18 mouse cellular contexts compared by ENCODE assay signal in the genomic region with DNA sequence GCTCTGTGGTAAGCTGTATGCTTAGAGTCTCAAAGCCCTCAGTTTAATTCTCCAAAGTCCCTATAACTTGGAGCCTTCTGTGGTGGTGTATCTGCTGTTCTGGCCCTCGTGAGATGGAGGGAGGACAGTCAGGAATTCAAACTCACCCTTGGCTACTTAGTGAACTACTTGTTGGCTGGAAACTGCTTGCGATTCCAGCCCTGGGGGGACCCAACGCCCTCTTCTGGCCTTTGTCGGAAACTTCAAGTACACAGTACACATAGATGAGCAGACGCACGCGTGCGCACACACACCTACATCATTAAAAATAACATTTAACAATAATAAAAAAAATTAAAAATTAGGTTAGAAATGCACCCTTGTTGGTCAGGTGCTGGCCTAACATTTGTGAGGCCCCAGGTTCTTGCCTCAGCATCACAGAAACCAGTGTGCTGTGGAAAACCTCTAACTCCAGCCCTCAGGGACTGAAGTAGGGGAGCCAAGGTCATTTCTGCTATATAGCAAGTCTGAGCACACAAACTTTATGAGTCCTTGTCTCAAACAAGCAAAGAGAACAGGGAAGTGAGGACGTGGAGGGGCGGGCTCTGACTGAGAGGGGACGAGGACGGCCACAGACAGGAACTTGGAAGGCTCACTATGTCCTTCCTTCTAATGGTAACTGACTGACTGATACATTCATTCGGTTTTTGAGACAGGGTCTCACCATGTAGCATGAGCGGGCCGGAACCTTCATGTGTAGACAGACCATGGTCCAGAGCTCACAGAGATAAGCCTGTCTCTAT. TPM values are rescaled to one million over a fixed set of nuclear protein-coding genes. Genes with fewer than 3 reads are reported as not detected.
DNase-seq lines count a peak whose midpoint lies in the region; ATAC-seq and TF ChIP-seq lines count a peak whose summit lies in the region.
"Had no signal": no experiment of that assay in that cellular context is flagged by ENCODE, and none has a peak within 500 bp of the region (broad histone marks: within the 10 kb centered on the region; RNA-seq: fewer than 3 reads in every experiment).

No protein-coding gene starts in this region.

- no peak overlapping the region for H3K9ac ChIP-seq in liver, embryonic 13.5 days
- H3K9ac ChIP-seq in liver, embryonic 14.5 days (replicated peaks) = no peak overlapping the region
- H3K9ac ChIP-seq: heart, embryonic 13.5 days; hindbrain, embryonic 14.5 days; limb, embryonic 12.5 days had no signal

- H3K36me3 ChIP-seq in liver, embryonic 13.5 days = peaks cover 53% of the 10 kb centered on the region
- peaks cover 54% of the 10 kb centered on the region for H3K36me3 ChIP-seq in liver, embryonic 14.5 days (replicated peaks; ENCODE audit: control insufficient read depth, insufficient read depth, low read depth)
- peaks cover 14% of the 10 kb centered on the region for H3K36me3 ChIP-seq in small intestine, adult 2 months (ENCODE audit: control insufficient read depth, insufficient read depth, low read length)
- H3K36me3 ChIP-seq: heart, embryonic 13.5 days; limb, embryonic 12.5 days had no signal

- H3K9me3 ChIP-seq in liver, embryonic 13.5 days (replicated peaks) = no peaks in the 10 kb centered on the region
- no peaks in the 10 kb centered on the region for H3K9me3 ChIP-seq in liver, embryonic 14.5 days (ENCODE audit: control insufficient read depth, low read length)
- H3K9me3 ChIP-seq: heart, embryonic 13.5 days; limb, embryonic 12.5 days; megakaryocyte, embryonic 14.5 days had no signal

- TF ChIP-seq CTCF in liver, embryonic 14.5 days (IDR thresholded peaks at IDR 0.05; ENCODE audit: low read depth) = peak; percentile 46
- no peak for TF ChIP-seq CTCF in small intestine, adult 2 months (IDR thresholded peaks at IDR 0.05; ENCODE audit: extremely low read depth, insufficient read length, insufficient replicate concordance, low read depth, low read length)
- TF ChIP-seq CTCF in cerebellum, adult 2 months (IDR thresholded peaks at IDR 0.05; ENCODE audit: borderline replicate concordance, insufficient read depth, low read depth, low read length) = no peak

- 79% methylated on average over 15 of the region's 15 CpGs for WGBS in liver, embryonic 13.5 days (ENCODE audit: insufficient replicate concordance)
- 77% methylated on average over 15 of the region's 15 CpGs for WGBS in liver, embryonic 14.5 days (ENCODE audit: insufficient replicate concordance)
- WGBS in small intestine, adult 2 months = 87% methylated on average over 15 of the region's 15 CpGs
- WGBS in cerebellum, adult 2 months = 92% methylated on average over 15 of the region's 15 CpGs

- H3K4me1 ChIP-seq in liver, embryonic 13.5 days (replicated peaks) = peaks cover 83% of the 10 kb centered on the region
- peaks cover 30 to 31% of the 10 kb centered on the region in 2 experiments for H3K4me1 ChIP-seq in liver, embryonic 14.5 days (replicated peaks; ENCODE audit: control insufficient read depth in 2 of 2, insufficient read depth in 2 of 2, low read length in 1 of 2)
- peaks cover under 1% of the 10 kb centered on the region; the same call in 1 of the 2 replicates for H3K4me1 ChIP-seq in small intestine, adult 2 months (ENCODE audit: control insufficient read depth, insufficient read depth, insufficient read length, low read length)
- H3K4me1 ChIP-seq in cerebellum, adult 2 months (ENCODE audit: control insufficient read depth, insufficient read depth, low read length) = no peaks in the 10 kb centered on the region
- H3K4me1 ChIP-seq: heart, embryonic 13.5 days; limb, embryonic 12.5 days had no signal

- no peaks in the 10 kb centered on the region for H3K27me3 ChIP-seq in liver, embryonic 13.5 days
- H3K27me3 ChIP-seq in liver, embryonic 14.5 days (ENCODE audit: control insufficient read depth, insufficient read depth, low read length) = no peaks in the 10 kb centered on the region
- no peaks in the 10 kb centered on the region for H3K27me3 ChIP-seq in small intestine, adult 2 months (ENCODE audit: control insufficient read depth, insufficient read depth, low read length)
- no peaks in the 10 kb centered on the region for H3K27me3 ChIP-seq in cerebellum, adult 2 months (ENCODE audit: control insufficient read depth, insufficient read depth, low read length)
- H3K27me3 ChIP-seq: heart, embryonic 13.5 days had no signal

- TF ChIP-seq POLR2A in small intestine, adult 2 months (IDR thresholded peaks at IDR 0.05; ENCODE audit: low read depth, low read length) = no peak
- TF ChIP-seq POLR2A in cerebellum, adult 2 months (IDR thresholded peaks at IDR 0.05; ENCODE audit: borderline replicate concordance, insufficient read depth, low read length) = no peak

- H3K4me2 ChIP-seq in liver, embryonic 13.5 days = no peak overlapping the region
- no peak overlapping the region for H3K4me2 ChIP-seq in liver, embryonic 14.5 days (ENCODE audit: low read depth)
- H3K4me2 ChIP-seq: heart, embryonic 13.5 days; hindbrain, embryonic 14.5 days; limb, embryonic 12.5 days had no signal

- no peak for DNase-seq in liver, embryonic 13.5 days
- DNase-seq in liver = no peak
- peak; percentile 31 for DNase-seq in ES-CJ7 (ENCODE audit: low read depth, low spot score)
- DNase-seq in liver, embryonic 14.5 days (ENCODE audit: low read depth in 3 of 3, low spot score in 3 of 3) = no peak
- DNase-seq in thymus, postnatal 36 days = no peak
- DNase-seq in cerebellum, adult 2 months = no peak
- no peak for DNase-seq in thymus, postnatal 14 days
- DNase-seq: cerebellum, adult 8-10 months; gastrocnemius, postnatal 25 days; kidney, adult 11 months; kidney, postnatal 25 days had no signal

- no peak overlapping the region for H3K4me3 ChIP-seq in liver, embryonic 13.5 days (replicated peaks)
- no peak overlapping the region for H3K4me3 ChIP-seq in liver, embryonic 14.5 days (ENCODE audit: insufficient read depth in 1 of 2, low read depth in 2 of 2, low read length in 2 of 2)
- no peak overlapping the region for H3K4me3 ChIP-seq in small intestine, adult 2 months (ENCODE audit: low read depth, low read length)
- H3K4me3 ChIP-seq in cerebellum, adult 2 months (replicated peaks; ENCODE audit: insufficient read depth, low read depth, low read length) = no peak overlapping the region
- H3K4me3 ChIP-seq: heart, embryonic 13.5 days; limb, embryonic 12.5 days; megakaryocyte, embryonic 14.5 days had no signal

- no peak for ATAC-seq in liver, embryonic 13.5 days (ENCODE audit: low read depth)
- ATAC-seq in liver, embryonic 14.5 days (ENCODE audit: insufficient read depth) = no peak
- ATAC-seq: activated CD4-positive, CD25-positive, alpha-beta regulatory T cell, adult 4 months; forebrain, embryonic 16.5 days had no signal

- TF ChIP-seq EP300 in liver, embryonic 14.5 days (IDR thresholded peaks at IDR 0.05; ENCODE audit: low read depth) = no peak

- H3K27ac ChIP-seq in liver, embryonic 13.5 days = peak overlapping the region; percentile 59
- H3K27ac ChIP-seq in liver, embryonic 14.5 days = peak overlapping the region; percentile 29; the same call in 1 of the 2 replicates
- peak overlapping the region; percentile 46; the same call in 1 of the 2 replicates for H3K27ac ChIP-seq in small intestine, adult 2 months (ENCODE audit: insufficient read depth, low read depth, low read length)
- H3K27ac ChIP-seq in cerebellum, adult 2 months (ENCODE audit: insufficient read depth, low read length) = no peak overlapping the region
- H3K27ac ChIP-seq: heart, embryonic 13.5 days; hindbrain, embryonic 14.5 days; limb, embryonic 12.5 days had no signal

RNA-seq across cellular contexts. Expression of gene Elof1, which starts 8.5 kb away (rescaled TPM):
- polyA plus RNA-seq in liver, embryonic 13.5 days (2015; fragmentation: Nextera tagmentation; extraction: Ambion mirVana) = 103 and 109 TPM in 2 replicates
- 59.5 and 72.5 TPM in 2 replicates for polyA plus RNA-seq in liver, embryonic 14.5 days (2012; rRNA removed)
- 98.2 and 102 TPM in 2 replicates for polyA plus RNA-seq in liver, embryonic 14.5 days (2014; fragmentation: Nextera tagmentation; extraction: Ambion mirVana)
- 108 and 120 TPM in 2 replicates for polyA plus RNA-seq in small intestine, adult 2 months (2012; rRNA removed)
- 125 and 130 TPM in 2 replicates for polyA plus RNA-seq in cerebellum, adult 2 months (2012; rRNA removed)

RNA-seq across cellular contexts. Expression of gene Acp5, which starts 10.1 kb away (rescaled TPM):
- polyA plus RNA-seq in liver, embryonic 13.5 days (2015; fragmentation: Nextera tagmentation; extraction: Ambion mirVana) = 184 and 187 TPM in 2 replicates
- 181 and 203 TPM in 2 replicates for polyA plus RNA-seq in liver, embryonic 14.5 days (2012; rRNA removed)
- 195 and 196 TPM in 2 replicates for polyA plus RNA-seq in liver, embryonic 14.5 days (2014; fragmentation: Nextera tagmentation; extraction: Ambion mirVana)
- 128 and 203 TPM in 2 replicates for polyA plus RNA-seq in small intestine, adult 2 months (2012; rRNA removed)
- polyA plus RNA-seq in cerebellum, adult 2 months (2012; rRNA removed) = 0.25 and 0.28 TPM in 2 replicates
- polyA plus RNA-seq: forebrain, embryonic 16.5 days had no signal

RNA-seq across cellular contexts. Expression of gene Cnn1, which starts 26.4 kb away (rescaled TPM):
- polyA plus RNA-seq in liver, embryonic 13.5 days (2015; fragmentation: Nextera tagmentation; extraction: Ambion mirVana) = 1.9 and 3.6 TPM in 2 replicates
- 0.17 and 0.91 TPM in 2 replicates for polyA plus RNA-seq in liver, embryonic 14.5 days (2012; rRNA removed)
- polyA plus RNA-seq in liver, embryonic 14.5 days (2014; fragmentation: Nextera tagmentation; extraction: Ambion mirVana) = 0.09 and 0.44 TPM in 2 replicates
- 166 and 227 TPM in 2 replicates for polyA plus RNA-seq in small intestine, adult 2 months (2012; rRNA removed)
- polyA plus RNA-seq in cerebellum, adult 2 months (2012; rRNA removed) = 1.6 and 1.8 TPM in 2 replicates
- polyA plus RNA-seq: activated CD4-positive, CD25-positive, alpha-beta regulatory T cell, adult 4 months had no signal

RNA-seq across cellular contexts. Expression of gene Pigyl, which starts 31.2 kb away (rescaled TPM):
- polyA plus RNA-seq in liver, embryonic 13.5 days (2015; fragmentation: Nextera tagmentation; extraction: Ambion mirVana) = 42.1 and 44.6 TPM in 2 replicates
- polyA plus RNA-seq in liver, embryonic 14.5 days (2012; rRNA removed) = 17.5 and 26.4 TPM in 2 replicates
- polyA plus RNA-seq in liver, embryonic 14.5 days (2014; fragmentation: Nextera tagmentation; extraction: Ambion mirVana) = 41.5 and 42.1 TPM in 2 replicates
- 35.4 and 43.1 TPM in 2 replicates for polyA plus RNA-seq in small intestine, adult 2 months (2012; rRNA removed)
- 115 and 150 TPM in 2 replicates for polyA plus RNA-seq in cerebellum, adult 2 months (2012; rRNA removed)

RNA-seq across cellular contexts. Expression of gene Ecsit, which starts 40.2 kb away (rescaled TPM):
- 33.4 and 34.2 TPM in 2 replicates for polyA plus RNA-seq in liver, embryonic 13.5 days (2015; fragmentation: Nextera tagmentation; extraction: Ambion mirVana)
- 14.6 and 14.7 TPM in 2 replicates for polyA plus RNA-seq in liver, embryonic 14.5 days (2012; rRNA removed)
- 16.8 and 19.9 TPM in 2 replicates for polyA plus RNA-seq in liver, embryonic 14.5 days (2014; fragmentation: Nextera tagmentation; extraction: Ambion mirVana)
- polyA plus RNA-seq in small intestine, adult 2 months (2012; rRNA removed) = 26.8 and 35.7 TPM in 2 replicates
- polyA plus RNA-seq in cerebellum, adult 2 months (2012; rRNA removed) = 85.2 and 90.2 TPM in 2 replicates

Comparison
In these comparisons a context has a peak if more than half of its experiments do, and no peak if none do; other contexts are left out.
1. RNA of gene Acp5, which starts 10.1 kb away (polyA plus RNA-seq): 128 to 203 TPM in small intestine, adult 2 months, 181 to 203 TPM in liver, embryonic 14.5 days and 184 to 187 TPM in liver, embryonic 13.5 days; 0.25 to 0.28 TPM in cerebellum, adult 2 months; every median in the first group is over 100 times any median in the second.
2. RNA of gene Cnn1, which starts 26.4 kb away (polyA plus RNA-seq): 166 to 227 TPM in small intestine, adult 2 months; 1.9 to 3.6 TPM in liver, embryonic 13.5 days, 1.6 to 1.8 TPM in cerebellum, adult 2 months and 0.09 to 0.91 TPM in liver, embryonic 14.5 days; every median in the first group is over 10 times any median in the second.